Mouse (Mus musculus) hindbrain, embryonic 15.5 days (tissue): ENCODE results near the gene Gm12216. TPM values are rescaled to one million over a fixed set of nuclear protein-coding genes. Genes with fewer than 3 reads are reported as not detected.
"Not testable (repeated sequence)": the region's sequence is repeated elsewhere in the genome, so short reads cannot be mapped to it uniquely, and the experiment has no call there.

Experiments
- ATAC-seq: fragments of 200-750 bp; cut with Nextera tagmentation; 2 replicates; pipeline ENCODE4 v1.8.0; 2017; ENCODE audit warnings: low read depth, moderate number of reproducible peaks, moderate TSS enrichment; ENCODE audit not compliant: low FRiP score
- H3K27ac ChIP-seq: fragments of 300-500 bp; sonication (generic); replicated peaks from 2 replicates; pipeline ENCODE4 v1.5.1; 2015; ENCODE audit warnings: mild to moderate bottlenecking, inconsistent platforms
- H3K27me3 ChIP-seq: fragments of 300-500 bp; sonication (generic); 2 replicates; pipeline ENCODE4 v1.6.1; 2015; ENCODE audit warnings: control low read depth, inconsistent platforms
- H3K36me3 ChIP-seq: fragments of 300-500 bp; sonication (generic); 2 replicates; pipeline ENCODE4 v1.6.1; 2015; ENCODE audit warnings: control low read depth, inconsistent platforms
- H3K4me1 ChIP-seq: fragments of 300-500 bp; sonication (generic); replicated peaks from 2 replicates; pipeline ENCODE4 v1.6.1; 2015; ENCODE audit warnings: control low read depth, inconsistent platforms
- H3K4me2 ChIP-seq: fragments of 300-500 bp; sonication (generic); 2 replicates; pipeline ENCODE4 v1.6.1; 2015; ENCODE audit warnings: moderate library complexity, mild to moderate bottlenecking, inconsistent platforms
- H3K4me3 ChIP-seq: fragments of 300-500 bp; sonication (generic); 2 replicates; pipeline ENCODE4 v1.5.1; 2015; ENCODE audit warnings: mild to moderate bottlenecking, inconsistent platforms
- H3K9ac ChIP-seq: fragments of 300-500 bp; sonication (generic); 2 replicates; pipeline ENCODE4 v1.6.1; 2015; ENCODE audit warnings: inconsistent platforms
- H3K9me3 ChIP-seq: fragments of 300-500 bp; sonication (generic); 2 replicates; pipeline ENCODE4 v1.6.1; 2016; ENCODE audit warnings: control low read depth, inconsistent platforms
- WGBS: fragments of 180-500 bp; shearing (Covaris S2); methylation state at CpG from one replicate; pipeline ENCODE4 v1.1.7; 2015; 5-methylcytosine and 5-hydroxymethylcytosine counted together
- polyA plus RNA-seq: library from polyadenylated mRNA; unstranded; fragments of >200 nt; fragmentation: Nextera tagmentation; extraction: Ambion mirVana; gene quantifications from 2 replicates; pipeline ENCODE4 v1.2.1, GENCODE M21; 2015

Gm12216 gene
- polyA plus RNA-seq, 1 experiment from 2014 or later, result 0.35 TPM

DNA sequence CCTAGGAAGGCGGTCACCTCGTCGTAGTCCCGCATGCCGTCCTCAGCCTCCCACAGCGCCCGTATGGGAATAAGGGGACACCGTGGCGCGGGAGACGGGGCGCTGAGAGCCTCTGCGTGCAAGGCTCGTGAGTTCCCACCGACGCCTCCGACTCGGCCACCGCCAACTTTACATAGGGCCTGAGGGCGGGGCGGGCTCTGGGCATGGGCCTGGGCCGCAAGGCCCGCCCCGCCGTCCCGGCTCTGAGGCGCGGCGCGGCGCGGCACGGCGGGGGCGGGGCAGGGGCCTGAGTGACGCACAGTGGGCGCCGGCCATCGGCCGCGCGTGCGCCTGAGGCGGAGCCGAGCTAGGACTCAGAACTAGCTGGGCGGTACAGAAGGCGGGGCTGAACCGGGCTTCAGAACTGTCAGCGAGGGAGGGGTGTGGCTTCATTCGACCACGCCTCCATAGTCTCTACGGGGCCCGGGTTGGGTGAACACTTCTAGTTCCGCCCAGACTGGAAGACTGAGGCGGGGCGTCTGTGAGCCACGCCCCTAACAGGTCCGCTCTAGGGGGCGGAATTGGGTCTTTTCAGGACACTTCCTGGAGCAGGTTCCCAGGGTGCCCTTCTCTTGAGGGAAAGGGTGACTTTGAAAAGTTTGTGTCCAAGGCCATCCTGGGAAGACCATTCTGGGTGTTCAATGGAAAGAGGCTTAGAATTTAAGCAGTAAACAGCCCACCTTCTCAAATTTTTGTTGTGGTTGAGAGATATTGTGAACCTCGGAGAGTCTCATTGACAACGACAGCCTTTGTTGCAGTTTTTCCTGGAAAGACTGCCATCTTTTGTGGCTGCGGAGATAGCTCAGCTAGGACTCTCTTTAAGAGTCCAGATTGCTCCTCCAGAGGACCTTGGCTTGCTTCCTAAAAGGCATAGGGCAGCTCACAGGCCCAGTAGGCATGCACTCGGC is 32.7 kb upstream of the Gm12216 start, which contains the start of gene Slc22a5:
TSS of gene Slc22a5 (minus strand) at position 156 of the 947 bp plus-strand sequence.
- Histone ChIP-seq H3K4me3 (peak within 1 kb of the TSS; percentile 64), H3K4me2 (peak within 1 kb of the TSS; percentile 85), H3K27ac (peak within 1 kb of the TSS; percentile 59), H3K4me1 (peaks cover 28% of the 10 kb centered on the region), H3K36me3 (no peaks in the 10 kb centered on the region), H3K27me3 (no peaks in the 10 kb centered on the region), H3K9me3 (no peaks in the 10 kb centered on the region), H3K9ac (peak within 1 kb of the TSS; percentile 64)
- 2% methylated on average over 63 of the region's 63 CpGs for WGBS
- peak; percentile 99 for ATAC-seq

DNA sequence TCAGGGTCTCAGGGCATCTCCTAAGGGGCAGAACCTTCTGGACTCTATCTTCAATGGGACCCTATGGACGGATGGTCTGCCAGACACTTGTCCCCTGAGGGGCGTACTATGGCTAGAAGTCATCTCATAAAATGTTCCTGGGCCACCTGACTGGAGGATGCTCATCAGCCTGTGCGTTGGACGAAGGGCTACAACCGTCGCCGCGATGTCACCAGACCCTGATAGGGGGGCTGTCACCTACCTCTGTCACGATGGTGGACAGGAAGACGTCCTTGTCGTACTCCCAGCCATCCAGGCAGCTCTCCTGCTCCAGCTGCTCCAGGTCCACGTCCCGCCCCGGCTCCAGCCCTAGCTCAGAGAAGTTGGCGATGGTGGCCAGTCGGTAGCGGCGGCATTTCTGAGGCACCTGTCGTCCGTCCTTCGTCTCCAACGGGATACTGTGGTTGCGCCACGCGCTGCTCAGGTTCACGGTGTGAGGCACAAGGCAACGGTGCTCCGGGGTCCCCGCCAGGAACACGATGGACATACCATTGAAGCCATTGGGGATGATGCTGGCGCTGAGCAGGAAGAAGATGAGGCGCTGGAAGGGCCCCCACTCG is 31.9 kb upstream of the Gm12216 start:
- 2% methylated on average over 33 of the region's 33 CpGs for WGBS
- ATAC-seq, result peak; percentile 9; the same call in 1 of the 2 replicates

GRCm38 (mm10) chr11:53890225-53890624 is 31.2 kb upstream of the Gm12216 start:
- H3K9me3 ChIP-seq, result no peaks in the 10 kb centered on the region
- no peak for ATAC-seq
- WGBS, result 93% methylated on average over 2 of the region's 2 CpGs
- peak overlapping the region; percentile 64 for H3K4me3 ChIP-seq
- H3K4me1 ChIP-seq, result peaks cover 28% of the 10 kb centered on the region
- H3K9ac ChIP-seq, result no peak overlapping the region
- no peak overlapping the region for H3K27ac ChIP-seq
- peaks cover 3% of the 10 kb centered on the region; the same call in 1 of the 2 replicates for H3K36me3 ChIP-seq
- H3K27me3 ChIP-seq, result no peaks in the 10 kb centered on the region
- peak overlapping the region; percentile 85 for H3K4me2 ChIP-seq

More for the DNA sequence above, 31.9 kb upstream of the Gm12216 start:
- Histone ChIP-seq H3K36me3 (no peaks in the 10 kb centered on the region), H3K9me3 (no peaks in the 10 kb centered on the region), H3K4me1 (peaks cover 28% of the 10 kb centered on the region), H3K4me2 (peak overlapping the region; percentile 85), H3K9ac (peak overlapping the region; percentile 64), H3K27ac (peak overlapping the region; percentile 59), H3K27me3 (no peaks in the 10 kb centered on the region), H3K4me3 (peak overlapping the region; percentile 64)

- WGBS, result 66% methylated on average over 4 of the region's 4 CpGs
- Histone ChIP-seq H3K4me3 (no peak overlapping the region), H3K9me3 (no peaks in the 10 kb centered on the region), H3K36me3 (peaks cover 12% of the 10 kb centered on the region; the same call in 1 of the 2 replicates), H3K4me1 (peaks cover 28% of the 10 kb centered on the region), H3K4me2 (no peak overlapping the region), H3K27ac (no peak overlapping the region), H3K9ac (no peak overlapping the region), H3K27me3 (no peaks in the 10 kb centered on the region)
- no peak for ATAC-seq
These were observed 30.1 kb upstream of the Gm12216 start for GRCm38 (mm10) chr11:53889091-53889645.

DNA sequence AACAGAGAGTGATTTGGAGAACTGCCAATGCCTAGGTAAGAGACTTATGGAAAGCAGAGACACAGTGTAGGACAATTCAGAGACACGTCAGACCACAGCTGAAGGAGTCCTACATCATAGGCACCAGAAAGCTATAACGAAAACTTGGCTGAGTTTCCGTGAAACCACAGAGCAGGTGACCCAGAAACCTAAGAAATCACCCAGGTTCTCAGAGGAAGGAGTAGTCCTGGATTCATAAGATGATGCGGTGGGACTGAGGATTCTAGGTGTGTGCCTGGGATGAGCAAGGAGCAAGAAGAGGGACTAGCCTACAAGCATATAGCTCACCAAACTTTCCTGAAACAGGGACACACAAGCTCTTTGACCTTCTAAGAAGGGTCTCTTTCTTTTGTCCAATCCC is 29.2 kb upstream of the Gm12216 start:
- no peak overlapping the region for H3K4me3 ChIP-seq
- no peak overlapping the region for H3K9ac ChIP-seq
- no peaks in the 10 kb centered on the region for H3K9me3 ChIP-seq
- no peaks in the 10 kb centered on the region for H3K27me3 ChIP-seq
- ATAC-seq, result no peak
- H3K36me3 ChIP-seq, result peaks cover 12% of the 10 kb centered on the region; the same call in 1 of the 2 replicates
- peaks cover 28% of the 10 kb centered on the region for H3K4me1 ChIP-seq
- H3K4me2 ChIP-seq, result no peak overlapping the region
- no peak overlapping the region for H3K27ac ChIP-seq
- WGBS, result 88% methylated on average over 4 of the region's 4 CpGs

- 90% methylated on average over 2 of the region's 2 CpGs for WGBS
- ATAC-seq, result no peak
These were observed 24.2 kb upstream of the Gm12216 start for GRCm38 (mm10) chr11:53883287-53883686.

GRCm38 (mm10) chr11:53878096-53878495 is 19.0 kb upstream of the Gm12216 start:
- not testable (repeated sequence) for H3K4me3 ChIP-seq, H3K27me3 ChIP-seq, H3K4me1 ChIP-seq, H3K36me3 ChIP-seq, H3K9ac ChIP-seq, H3K27ac ChIP-seq, H3K4me2 ChIP-seq, H3K9me3 ChIP-seq, ATAC-seq
- 86% methylated on average over 5 of the region's 5 CpGs for WGBS

More at GRCm38 (mm10) chr11:53883287-53883686, 24.2 kb upstream of the Gm12216 start:
- H3K4me2 ChIP-seq, result no peak overlapping the region
- no peak overlapping the region for H3K9ac ChIP-seq
- H3K4me3 ChIP-seq, result no peak overlapping the region
- H3K4me1 ChIP-seq, result 0 out of 2 replicates have a peak, but pooled peaks cover under 1% of the 10 kb centered on the region
- no peak overlapping the region for H3K27ac ChIP-seq
- peaks cover 21% of the 10 kb centered on the region for H3K36me3 ChIP-seq
- H3K9me3 ChIP-seq, result no peaks in the 10 kb centered on the region
- no peaks in the 10 kb centered on the region for H3K27me3 ChIP-seq

DNA sequence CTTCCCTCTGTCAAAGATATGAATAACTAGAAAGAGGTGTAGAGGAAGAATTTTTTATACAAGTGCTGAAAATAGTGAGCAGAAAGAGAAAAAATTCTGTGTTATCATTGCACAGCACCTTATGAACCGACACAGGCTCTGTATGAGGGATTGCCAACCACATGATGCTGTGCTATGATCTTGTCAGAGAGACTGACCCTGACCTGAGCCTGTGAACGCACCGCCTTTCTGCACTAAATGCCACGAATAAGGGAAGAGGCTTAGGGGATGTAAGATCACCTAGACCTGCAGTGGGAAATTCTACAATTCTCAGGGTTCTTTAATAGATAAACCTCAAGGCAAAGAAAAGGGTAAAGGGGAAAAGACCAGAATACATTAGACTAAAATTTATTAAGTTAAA is 17.4 kb upstream of the Gm12216 start:
- Histone ChIP-seq H3K4me2 (no peak overlapping the region), H3K9ac (no peak overlapping the region), H3K4me1 (no peaks in the 10 kb centered on the region), H3K9me3 (no peaks in the 10 kb centered on the region), H3K27ac (no peak overlapping the region), H3K4me3 (no peak overlapping the region), H3K36me3 (peaks cover 16% of the 10 kb centered on the region), H3K27me3 (no peaks in the 10 kb centered on the region)
- 83% methylated on average over 4 of the region's 4 CpGs for WGBS
- ATAC-seq, result no peak

- Histone ChIP-seq H3K27ac (no peak overlapping the region), H3K4me2 (no peak overlapping the region), H3K36me3 (peaks cover 27% of the 10 kb centered on the region), H3K4me3 (no peak overlapping the region), H3K27me3 (no peaks in the 10 kb centered on the region), H3K9me3 (no peaks in the 10 kb centered on the region), H3K9ac (no peak overlapping the region), H3K4me1 (no peaks in the 10 kb centered on the region)
- ATAC-seq, result no peak
- WGBS, result 74% methylated on average over 4 of the region's 4 CpGs
These were observed 15.7 kb upstream of the Gm12216 start for GRCm38 (mm10) chr11:53874706-53875105.

DNA sequence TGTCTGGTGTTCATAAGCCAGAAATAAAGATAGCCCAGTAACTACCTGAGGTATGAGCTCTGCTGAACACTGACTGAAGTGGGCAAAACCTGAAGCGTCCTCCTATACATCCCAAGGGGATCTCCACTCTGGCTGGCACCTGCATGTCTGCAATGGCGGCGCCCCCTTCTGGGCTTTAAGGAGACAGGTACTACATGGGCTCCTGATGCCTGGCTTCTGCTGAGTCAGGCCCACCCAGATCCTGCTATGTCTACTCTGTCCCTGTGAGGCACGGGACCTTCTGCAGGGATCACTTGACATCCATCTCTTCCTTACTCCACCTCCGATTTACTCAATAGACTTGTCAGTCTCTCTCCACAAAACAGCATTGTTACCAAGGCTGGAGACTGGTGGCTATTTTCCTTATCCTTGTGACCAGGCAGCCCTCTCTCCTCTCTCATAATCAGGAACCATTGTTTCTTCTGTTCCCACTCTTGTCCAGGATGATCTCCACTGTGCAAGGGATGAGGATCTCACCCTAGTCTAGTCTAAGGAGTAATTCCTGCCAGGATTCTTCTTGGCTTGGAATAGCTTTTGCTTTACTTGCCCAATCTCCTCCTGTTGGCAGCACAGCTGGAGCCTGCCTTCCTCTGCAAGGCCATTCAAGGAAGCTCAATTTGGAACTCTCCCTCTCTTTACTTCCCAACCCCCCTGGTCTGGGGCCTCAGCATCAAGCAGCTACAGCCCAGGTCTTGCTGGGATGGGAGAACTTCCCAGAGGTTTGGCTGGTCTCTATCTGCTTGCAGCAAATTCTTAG is 15.1 kb upstream of the Gm12216 start:
- H3K27me3 ChIP-seq, H3K27ac ChIP-seq, H3K9me3 ChIP-seq, H3K4me3 ChIP-seq, H3K4me2 ChIP-seq, ATAC-seq, H3K9ac ChIP-seq, H3K4me1 ChIP-seq: not testable (repeated sequence)
- 58% methylated on average over 5 of the region's 5 CpGs for WGBS
- peaks cover 30% of the 10 kb centered on the region for H3K36me3 ChIP-seq

DNA sequence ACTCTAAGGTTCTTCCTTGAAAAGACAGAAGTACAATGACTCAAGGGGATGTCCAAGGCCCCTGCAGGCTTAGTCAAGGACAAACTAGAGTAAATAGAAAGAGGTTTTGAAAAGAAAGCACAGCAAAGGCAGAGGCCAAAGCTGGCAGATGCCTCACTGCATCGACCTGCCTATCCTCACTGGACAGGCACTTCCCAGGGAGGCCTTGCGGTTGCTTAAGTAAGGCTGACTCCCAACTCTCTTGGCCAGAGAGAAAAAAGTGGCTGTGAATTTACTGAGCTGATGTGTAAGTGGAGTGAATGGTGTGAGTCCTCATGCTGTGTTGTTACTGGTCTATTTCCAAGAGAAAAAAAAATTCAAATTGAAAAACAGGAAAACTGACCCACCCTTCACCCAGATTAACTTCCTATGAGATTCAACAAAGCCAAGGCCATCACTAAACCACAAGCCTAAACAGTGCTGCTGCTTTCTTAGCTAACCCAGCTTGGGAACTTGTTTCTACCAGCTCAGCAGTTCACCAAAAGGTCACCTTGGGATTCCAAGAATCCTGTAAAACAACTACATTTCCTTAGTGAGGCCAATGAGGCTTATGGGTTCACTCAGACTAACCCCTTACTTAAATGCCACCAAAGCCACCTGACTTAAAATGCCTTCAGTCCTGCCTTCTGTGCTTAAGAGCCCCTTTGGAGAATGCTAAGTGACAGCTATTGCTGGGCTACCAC is 12.9 kb upstream of the Gm12216 start:
- H3K4me2 ChIP-seq, result no peak overlapping the region
- H3K4me1 ChIP-seq, result no peaks in the 10 kb centered on the region
- no peaks in the 10 kb centered on the region for H3K9me3 ChIP-seq
- 90% methylated on average over 2 of the region's 2 CpGs for WGBS
- peaks cover 33% of the 10 kb centered on the region for H3K36me3 ChIP-seq
- no peak for ATAC-seq
- H3K9ac ChIP-seq, result no peak overlapping the region
- no peak overlapping the region for H3K27ac ChIP-seq
- no peaks in the 10 kb centered on the region for H3K27me3 ChIP-seq
- no peak overlapping the region for H3K4me3 ChIP-seq
